Mouse (Mus musculus) brain, embryonic 18.5 days (tissue): ENCODE results near the gene Pofut2.

Source experiments
- DNase-seq: peaks from one replicate; pipeline ENCODE4 v3.0.0-alpha.2; 2012; ENCODE audit warnings: low read depth, low spot score

The Pofut2 gene

GRCm38 (mm10) chr10:77314711-77315266, 55.8 kb downstream of the Pofut2 start:
- DNase-seq, result no peak

DNA sequence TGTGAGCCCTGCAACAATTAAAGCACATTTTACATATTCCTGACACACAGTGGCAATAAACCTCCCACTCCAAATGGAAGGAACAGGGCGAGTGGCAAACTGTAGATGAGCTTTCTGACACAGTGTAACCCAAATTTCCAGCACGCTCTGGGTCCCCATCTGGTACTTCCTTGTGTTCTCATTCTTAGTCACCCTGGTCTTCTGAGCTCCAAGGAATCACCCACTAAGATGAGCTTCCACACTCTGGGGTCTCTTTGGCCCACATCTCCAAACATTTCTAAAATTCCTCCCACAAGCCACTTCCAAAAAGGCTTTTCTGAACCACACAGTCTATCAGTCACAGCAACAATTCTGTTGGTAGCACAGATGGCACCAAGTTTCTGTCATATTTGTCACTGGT, 56.7 kb downstream of the Pofut2 start:
- peak; percentile 61 for DNase-seq
